Mouse (Mus musculus) hindbrain, embryonic 13.5 days (tissue): Measurements from ENCODE around the gene Rbm45. TPM values are rescaled to one million over a fixed set of nuclear protein-coding genes. Genes with fewer than 3 reads are reported as not detected.
A peak's percentile ranks its signal among the peaks of the same experiment; 100 is the strongest.

Experiments used
- ATAC-seq: fragments of 200-750 bp; cut with Nextera tagmentation; 2 replicates; pipeline ENCODE4 v1.8.0; 2017; ENCODE audit warnings: moderate TSS enrichment; ENCODE audit not compliant: low FRiP score
- H3K27ac ChIP-seq: fragments of 300-500 bp; sonication (generic); 2 replicates; pipeline ENCODE4 v1.5.1; 2015; ENCODE audit warnings: inconsistent platforms, mild to moderate bottlenecking, moderate library complexity
- H3K27me3 ChIP-seq: fragments of 300-500 bp; sonication (generic); 2 replicates; pipeline ENCODE4 v1.6.1; 2015; ENCODE audit warnings: mild to moderate bottlenecking, inconsistent platforms
- H3K36me3 ChIP-seq: fragments of 300-500 bp; sonication (generic); 2 replicates; pipeline ENCODE4 v1.6.1; 2015; ENCODE audit warnings: mild to moderate bottlenecking, inconsistent platforms
- H3K4me1 ChIP-seq: fragments of 300-500 bp; sonication (generic); replicated peaks from 2 replicates; pipeline ENCODE4 v1.6.1; 2015; ENCODE audit warnings: inconsistent platforms
- H3K4me2 ChIP-seq: fragments of 300-500 bp; sonication (generic); 2 replicates; pipeline ENCODE4 v1.6.1; 2015; ENCODE audit warnings: inconsistent platforms, mild to moderate bottlenecking, moderate library complexity
- H3K4me3 ChIP-seq: fragments of 300-500 bp; sonication (generic); 2 replicates; pipeline ENCODE4 v1.5.1; 2015; ENCODE audit warnings: mild to moderate bottlenecking, inconsistent platforms
- H3K9ac ChIP-seq: fragments of 300-500 bp; sonication (generic); 2 replicates; pipeline ENCODE4 v1.6.1; 2015; ENCODE audit warnings: mild to moderate bottlenecking, inconsistent platforms
- H3K9me3 ChIP-seq: fragments of 300-500 bp; sonication (generic); 2 replicates; pipeline ENCODE4 v1.6.1; 2016; ENCODE audit warnings: inconsistent platforms
- WGBS: fragments of 180-500 bp; shearing (Covaris S2); methylation state at CpG from one replicate; pipeline ENCODE4 v1.1.7; 2015; 5-methylcytosine and 5-hydroxymethylcytosine counted together
- polyA plus RNA-seq: library from polyadenylated mRNA; unstranded; fragments of >200 nt; fragmentation: Nextera tagmentation; extraction: Ambion mirVana; gene quantifications from 2 replicates; pipeline ENCODE4 v1.2.1, GENCODE M21; 2015

Gene Rbm45
- polyA plus RNA-seq, 1 experiment from 2014 or later = 25.6 TPM

DNA sequence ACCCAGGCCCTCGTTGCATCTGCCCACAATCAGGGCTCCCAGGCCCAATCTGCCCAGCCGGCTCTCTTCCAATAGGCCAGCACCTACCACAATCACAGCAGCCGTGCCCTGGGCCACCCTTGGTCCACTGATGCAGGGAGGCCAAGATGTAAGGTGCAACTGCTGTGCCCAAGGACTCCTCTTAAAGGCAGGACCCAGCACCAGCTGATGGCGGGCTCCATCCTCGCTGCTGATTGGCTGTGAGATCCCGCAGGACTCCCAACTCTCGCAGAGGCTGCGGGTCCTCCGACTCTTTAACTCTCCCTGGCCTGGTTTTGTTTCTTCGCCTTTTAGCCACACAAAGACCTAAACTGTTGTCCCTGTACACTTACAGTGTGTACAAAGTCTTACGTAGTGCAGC, 9.6 kb upstream of the Rbm45 start, which contains the start of gene Cyct:
Gene Cyct, minus strand, starts transcription at position 225 of the 400 bp plus-strand sequence.
- ATAC-seq = no peak
- Histone ChIP-seq H3K36me3 (no peaks in the 10 kb centered on the region), H3K4me3 (no peak within 1 kb of the TSS), H3K9me3 (no peaks in the 10 kb centered on the region; the same call in 1 of the 2 replicates), H3K4me2 (no peak within 1 kb of the TSS), H3K9ac (no peak within 1 kb of the TSS), H3K4me1 (no peaks in the 10 kb centered on the region), H3K27ac (no peak within 1 kb of the TSS), H3K27me3 (no peaks in the 10 kb centered on the region)
- WGBS = 88% methylated on average over 11 of the region's 11 CpGs

DNA sequence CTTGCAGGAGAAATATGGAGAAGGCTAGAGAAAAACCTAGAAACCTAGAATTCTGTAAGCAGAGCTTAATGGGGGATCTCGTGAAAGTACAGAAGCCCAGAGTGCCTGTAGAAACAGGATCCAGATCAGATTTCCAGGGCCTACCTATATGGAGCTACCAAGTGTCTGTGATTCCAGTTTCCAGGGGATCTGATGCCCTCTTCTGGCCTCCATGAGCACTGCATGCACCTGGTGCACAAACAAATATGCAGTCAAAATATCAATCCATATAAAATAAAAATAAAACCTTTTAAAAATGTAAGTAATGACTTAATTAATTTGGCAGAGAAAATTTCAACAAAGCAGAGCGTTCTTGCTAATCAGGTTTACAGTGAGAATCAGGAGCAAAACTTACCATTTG, 7.7 kb upstream of the Rbm45 start:
- H3K27me3 ChIP-seq = no peaks in the 10 kb centered on the region
- 63% methylated on average over 2 of the region's 2 CpGs for WGBS
- no peak overlapping the region for H3K9ac ChIP-seq
- H3K9me3 ChIP-seq = no peaks in the 10 kb centered on the region; the same call in 1 of the 2 replicates
- no peak overlapping the region for H3K4me2 ChIP-seq
- no peak overlapping the region for H3K27ac ChIP-seq
- no peak overlapping the region for H3K4me3 ChIP-seq
- no peaks in the 10 kb centered on the region for H3K36me3 ChIP-seq
- ATAC-seq = no peak
- no peaks in the 10 kb centered on the region for H3K4me1 ChIP-seq

DNA sequence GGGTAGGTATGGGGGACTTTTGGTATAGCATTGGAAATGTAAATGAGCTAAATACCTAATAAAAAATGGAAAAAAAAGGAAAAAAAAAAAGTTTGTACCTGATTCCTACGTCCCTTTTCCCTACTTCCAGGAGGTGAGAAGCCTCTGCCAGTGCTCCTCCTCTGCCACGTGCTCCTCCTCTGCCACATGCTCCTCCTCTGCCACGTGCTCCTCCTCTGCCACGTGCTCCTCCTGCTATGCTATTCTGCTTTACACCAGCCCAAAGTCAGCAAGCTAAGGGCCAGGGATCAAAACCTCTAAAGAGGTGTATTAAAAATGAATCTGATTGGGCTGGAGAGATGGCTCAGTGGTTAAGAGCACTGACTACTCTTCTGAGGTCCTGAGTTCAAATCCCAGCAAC, 4.0 kb upstream of the Rbm45 start:
- no peak overlapping the region for H3K9ac ChIP-seq
- peaks cover 9% of the 10 kb centered on the region for H3K4me1 ChIP-seq
- no peaks in the 10 kb centered on the region for H3K36me3 ChIP-seq
- no peak for ATAC-seq
- no peak overlapping the region for H3K4me3 ChIP-seq
- no peaks in the 10 kb centered on the region; the same call in 1 of the 2 replicates for H3K9me3 ChIP-seq
- WGBS = 74% methylated on average over 4 of the region's 4 CpGs
- no peak overlapping the region for H3K4me2 ChIP-seq
- H3K27ac ChIP-seq = no peak overlapping the region
- no peaks in the 10 kb centered on the region for H3K27me3 ChIP-seq

DNA sequence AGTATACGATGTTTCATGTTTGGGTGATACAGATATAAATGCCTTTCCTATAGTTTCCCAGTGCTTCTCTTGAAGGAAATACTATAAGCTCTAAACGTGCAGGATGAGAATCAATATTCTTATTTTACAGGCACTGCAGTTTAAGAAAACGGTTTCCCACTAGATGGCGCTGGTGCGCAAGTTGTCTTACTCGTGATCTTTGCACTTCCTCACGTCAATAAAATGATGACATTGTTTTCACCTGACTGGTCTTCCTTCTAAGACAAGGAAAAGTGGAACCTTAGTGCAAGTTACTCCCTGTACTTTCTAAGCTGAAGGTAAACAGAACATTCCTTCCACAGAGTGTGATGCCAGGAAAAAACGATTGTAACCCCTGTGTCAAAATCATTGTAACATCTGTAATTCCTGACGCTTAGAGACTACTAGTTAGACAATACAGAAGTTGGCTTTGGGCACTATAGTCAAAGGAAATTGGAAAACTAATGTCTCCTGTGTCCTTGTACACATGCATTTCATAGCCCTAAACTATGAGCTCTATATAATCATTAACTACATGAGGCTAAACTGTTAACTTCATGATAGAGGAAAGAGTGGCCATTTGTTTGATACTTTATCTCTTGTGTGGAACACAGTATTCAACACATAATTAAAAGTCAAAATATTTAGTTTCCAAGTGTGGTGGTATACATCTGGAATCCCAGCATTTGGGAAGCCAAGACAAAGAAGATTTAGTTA, 2.4 kb upstream of the Rbm45 start:
- Histone ChIP-seq H3K9ac (no peak overlapping the region), H3K4me2 (no peak overlapping the region), H3K27me3 (no peaks in the 10 kb centered on the region), H3K36me3 (peaks cover 5% of the 10 kb centered on the region), H3K27ac (no peak overlapping the region), H3K4me3 (no peak overlapping the region), H3K4me1 (peaks cover 18% of the 10 kb centered on the region), H3K9me3 (no peaks in the 10 kb centered on the region; the same call in 1 of the 2 replicates)
- WGBS = 16% methylated on average over 9 of the region's 9 CpGs
- no peak for ATAC-seq

DNA sequence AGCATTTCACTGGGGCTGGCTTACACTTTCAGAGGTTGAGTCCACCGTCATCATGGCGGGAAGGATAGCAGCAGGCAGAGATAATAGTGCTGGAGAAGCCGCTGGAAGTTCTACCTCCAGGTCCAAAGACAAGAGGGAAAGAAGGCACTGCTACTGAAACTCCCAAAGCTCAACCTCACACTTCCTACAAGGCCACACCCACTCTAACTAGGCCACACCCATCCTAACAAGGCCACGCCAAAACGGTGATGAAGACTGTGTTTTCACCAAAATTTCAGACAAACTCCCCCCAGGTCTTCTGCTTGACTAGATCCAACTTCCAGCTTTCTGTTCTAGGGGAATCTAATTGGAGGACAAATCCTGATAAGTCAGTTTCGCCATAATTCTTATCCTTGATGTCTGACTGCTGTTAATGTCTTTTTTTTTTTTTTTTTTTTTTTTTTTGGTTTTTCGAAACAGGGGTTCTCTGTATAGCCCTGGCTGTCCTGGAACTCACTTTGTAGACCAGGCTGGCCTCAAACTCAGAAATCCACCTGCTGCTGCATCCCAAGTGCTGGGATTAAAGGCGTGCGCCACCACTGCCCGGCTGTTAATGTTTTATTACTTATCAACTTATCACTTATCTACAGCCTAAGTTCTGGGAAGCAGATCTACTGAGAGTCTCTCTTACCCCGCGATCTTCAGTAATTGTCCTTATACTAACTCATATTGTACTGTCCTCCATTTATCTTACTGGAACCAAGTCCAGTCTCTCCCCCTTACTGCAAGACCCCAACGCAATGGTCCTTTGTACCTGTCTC, 723 bp upstream of the Rbm45 start:
- Histone ChIP-seq H3K4me2 (no peak overlapping the region), H3K9ac (no peak overlapping the region), H3K4me1 (peaks cover 18% of the 10 kb centered on the region), H3K27ac (no peak overlapping the region), H3K4me3 (no peak overlapping the region), H3K27me3 (no peaks in the 10 kb centered on the region), H3K36me3 (peaks cover 19% of the 10 kb centered on the region), H3K9me3 (no peaks in the 10 kb centered on the region)
- WGBS = 79% methylated on average over 13 of the region's 13 CpGs
- ATAC-seq = no peak

DNA sequence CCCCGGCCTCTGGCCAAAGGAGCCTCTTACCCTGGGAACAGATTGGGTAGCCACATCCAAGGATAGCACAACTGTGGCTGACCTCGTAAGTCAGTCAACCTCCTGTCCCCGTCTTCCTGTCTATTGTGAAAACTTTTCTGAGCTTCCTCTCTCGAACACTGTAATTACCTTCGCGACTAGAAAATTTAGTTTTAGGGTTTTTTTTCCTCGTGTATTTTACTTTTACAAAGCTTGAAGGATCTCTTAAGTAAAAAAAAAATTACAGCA, 805 bp downstream of the Rbm45 start:
- H3K27ac ChIP-seq = peak overlapping the region; percentile 83; the same call in 1 of the 2 replicates
- ATAC-seq = no peak

DNA sequence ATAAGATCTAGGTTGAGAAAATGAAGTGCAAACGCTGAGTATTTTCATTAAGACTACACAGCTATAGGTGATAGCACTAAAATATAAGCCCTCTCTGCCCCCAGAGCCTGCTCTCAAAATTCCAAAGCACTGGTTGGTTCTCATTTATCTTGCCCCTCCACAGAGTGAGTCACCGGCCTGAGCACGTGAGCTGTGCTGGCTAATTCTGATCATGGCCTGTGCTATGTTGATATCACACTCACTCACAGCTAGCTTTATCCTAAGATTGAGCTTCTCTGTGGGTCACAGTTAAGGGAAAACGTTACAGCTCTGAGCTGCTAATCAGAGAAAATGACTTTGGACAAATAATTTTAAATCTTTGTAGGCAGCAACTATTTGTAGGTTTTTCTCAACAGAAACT, 2.5 kb downstream of the Rbm45 start:
- H3K4me2 ChIP-seq = no peak overlapping the region
- no peak for ATAC-seq
- H3K4me1 ChIP-seq = peaks cover 18% of the 10 kb centered on the region
- H3K4me3 ChIP-seq = no peak overlapping the region
- no peak overlapping the region for H3K9ac ChIP-seq
- H3K27ac ChIP-seq = no peak overlapping the region
- no peaks in the 10 kb centered on the region for H3K9me3 ChIP-seq
- H3K27me3 ChIP-seq = no peaks in the 10 kb centered on the region
- H3K36me3 ChIP-seq = peaks cover 46% of the 10 kb centered on the region
- 91% methylated on average over 4 of the region's 4 CpGs for WGBS

More for the DNA sequence above, 805 bp downstream of the Rbm45 start:
- peaks cover 18% of the 10 kb centered on the region for H3K4me1 ChIP-seq
- no peaks in the 10 kb centered on the region for H3K9me3 ChIP-seq
- peak overlapping the region; percentile 94 for H3K9ac ChIP-seq
- 5% methylated on average over 7 of the region's 7 CpGs for WGBS
- H3K27me3 ChIP-seq = no peaks in the 10 kb centered on the region
- H3K4me3 ChIP-seq = peak overlapping the region; percentile 98
- H3K4me2 ChIP-seq = peak overlapping the region; percentile 98
- H3K36me3 ChIP-seq = peaks cover 35% of the 10 kb centered on the region

DNA sequence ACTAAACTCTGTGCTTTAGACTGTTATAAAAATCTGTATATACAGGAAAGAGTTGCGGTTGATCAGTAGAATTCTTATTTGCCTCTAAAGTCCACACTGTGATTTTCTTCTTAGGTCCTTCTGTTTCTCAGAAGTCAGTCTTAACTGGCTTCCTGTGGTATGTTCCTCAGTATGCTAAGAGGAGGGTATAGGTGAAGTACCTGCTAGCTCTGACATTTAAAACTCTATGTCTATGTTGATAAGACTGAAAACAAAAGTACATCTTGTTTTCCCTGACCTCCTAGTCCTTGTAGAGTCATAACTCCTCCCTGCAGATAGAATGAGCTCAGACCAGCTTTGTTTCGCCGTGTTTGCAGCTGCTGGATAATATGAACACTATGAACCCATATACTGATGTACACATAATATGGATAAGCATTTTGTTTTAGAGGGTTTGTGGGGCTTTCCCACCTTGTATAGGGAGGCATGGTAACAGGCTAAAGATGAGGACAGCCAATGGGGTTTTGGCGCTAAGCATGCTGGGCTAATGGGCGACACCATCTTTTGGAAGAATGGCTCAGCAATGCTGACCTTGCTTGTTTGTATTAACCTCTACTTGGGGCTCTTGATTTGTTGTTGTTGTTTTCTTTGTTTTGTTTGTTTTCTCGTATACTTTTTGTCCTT, 4.9 kb downstream of the Rbm45 start:
- Histone ChIP-seq H3K27me3 (no peaks in the 10 kb centered on the region), H3K4me3 (no peak overlapping the region), H3K36me3 (peaks cover 66% of the 10 kb centered on the region), H3K4me1 (peaks cover 14% of the 10 kb centered on the region), H3K4me2 (no peak overlapping the region), H3K9ac (no peak overlapping the region), H3K27ac (no peak overlapping the region), H3K9me3 (no peaks in the 10 kb centered on the region)
- ATAC-seq = no peak
- 95% methylated on average over 6 of the region's 6 CpGs for WGBS

DNA sequence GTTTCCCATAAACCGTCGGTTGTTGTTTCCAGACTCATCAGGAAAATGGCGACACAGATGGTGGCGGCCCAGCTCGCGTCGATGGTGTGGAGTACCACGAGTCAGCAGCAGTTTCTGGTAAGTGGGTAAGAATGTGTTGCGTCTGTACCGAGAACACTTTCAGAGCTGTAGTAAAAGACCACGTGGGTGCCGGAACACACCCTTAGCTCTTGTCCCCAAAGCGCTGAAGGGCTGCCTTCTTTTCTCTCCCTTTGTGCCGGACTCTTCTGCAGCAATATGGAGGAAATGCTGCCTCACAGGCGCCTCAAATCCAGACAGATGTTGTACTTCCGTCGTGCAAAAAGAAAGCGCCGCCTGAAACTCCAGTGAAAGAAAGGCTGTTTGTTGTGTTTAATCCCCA, 8.9 kb downstream of the Rbm45 start:
- Histone ChIP-seq H3K36me3 (peaks cover 84% of the 10 kb centered on the region), H3K9me3 (no peaks in the 10 kb centered on the region), H3K27ac (no peak overlapping the region), H3K9ac (no peak overlapping the region), H3K4me2 (no peak overlapping the region), H3K4me3 (no peak overlapping the region), H3K4me1 (no peaks in the 10 kb centered on the region), H3K27me3 (no peaks in the 10 kb centered on the region)
- ATAC-seq = no peak
- WGBS = 96% methylated on average over 19 of the region's 19 CpGs

DNA sequence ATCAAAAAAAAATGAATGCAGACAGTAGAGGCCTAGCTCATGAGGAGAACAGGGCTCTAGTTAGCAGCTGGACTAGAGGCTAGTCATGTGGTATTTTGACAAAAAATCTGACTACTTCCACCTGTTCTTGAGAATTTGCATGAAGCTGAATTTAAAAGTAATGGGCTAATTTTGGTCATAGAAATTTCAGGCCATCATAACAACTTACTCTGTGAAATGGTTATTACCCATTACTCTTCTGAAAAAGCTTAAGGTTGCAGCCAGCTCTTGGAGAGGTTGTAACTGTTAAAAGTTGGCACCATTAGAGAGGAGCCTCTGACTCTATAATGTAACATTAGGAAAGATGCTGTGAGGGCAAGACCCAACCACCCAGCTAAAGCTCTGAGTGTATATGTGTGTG, 16.7 kb downstream of the Rbm45 start:
- H3K4me1 ChIP-seq = no peaks in the 10 kb centered on the region
- no peaks in the 10 kb centered on the region for H3K27me3 ChIP-seq
- no peak overlapping the region for H3K4me2 ChIP-seq
- ATAC-seq = no peak
- H3K9ac ChIP-seq = no peak overlapping the region
- no peak overlapping the region for H3K4me3 ChIP-seq
- H3K9me3 ChIP-seq = no peaks in the 10 kb centered on the region
- H3K27ac ChIP-seq = no peak overlapping the region
- H3K36me3 ChIP-seq = peaks cover 40% of the 10 kb centered on the region

DNA sequence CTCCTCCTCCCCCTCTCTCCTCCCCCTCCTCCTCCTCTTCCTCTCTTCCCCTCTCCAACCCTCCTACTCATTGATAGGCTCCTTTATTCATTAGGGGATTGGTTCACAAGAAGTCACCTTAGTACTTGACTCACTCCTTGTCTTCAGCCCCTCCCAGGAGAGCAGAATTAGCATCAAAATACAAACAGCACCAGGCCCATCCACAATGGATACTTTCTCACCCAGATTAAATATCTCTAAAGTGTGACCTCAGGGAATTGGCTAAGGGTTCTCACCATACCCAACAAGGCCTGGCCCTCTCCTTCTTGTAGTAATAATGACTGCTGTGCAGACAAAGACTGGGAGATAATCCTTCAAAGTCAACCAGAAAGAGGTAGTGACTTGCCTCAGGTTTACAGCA, 30.4 kb downstream of the Rbm45 start:
- no peak for ATAC-seq
- Histone ChIP-seq H3K9ac (no peak overlapping the region), H3K4me3 (no peak overlapping the region), H3K27me3 (peaks cover 12% of the 10 kb centered on the region; the same call in 1 of the 2 replicates), H3K4me2 (no peak overlapping the region), H3K36me3 (no peaks in the 10 kb centered on the region), H3K9me3 (no peaks in the 10 kb centered on the region), H3K27ac (no peak overlapping the region), H3K4me1 (peaks cover 1% of the 10 kb centered on the region)

DNA sequence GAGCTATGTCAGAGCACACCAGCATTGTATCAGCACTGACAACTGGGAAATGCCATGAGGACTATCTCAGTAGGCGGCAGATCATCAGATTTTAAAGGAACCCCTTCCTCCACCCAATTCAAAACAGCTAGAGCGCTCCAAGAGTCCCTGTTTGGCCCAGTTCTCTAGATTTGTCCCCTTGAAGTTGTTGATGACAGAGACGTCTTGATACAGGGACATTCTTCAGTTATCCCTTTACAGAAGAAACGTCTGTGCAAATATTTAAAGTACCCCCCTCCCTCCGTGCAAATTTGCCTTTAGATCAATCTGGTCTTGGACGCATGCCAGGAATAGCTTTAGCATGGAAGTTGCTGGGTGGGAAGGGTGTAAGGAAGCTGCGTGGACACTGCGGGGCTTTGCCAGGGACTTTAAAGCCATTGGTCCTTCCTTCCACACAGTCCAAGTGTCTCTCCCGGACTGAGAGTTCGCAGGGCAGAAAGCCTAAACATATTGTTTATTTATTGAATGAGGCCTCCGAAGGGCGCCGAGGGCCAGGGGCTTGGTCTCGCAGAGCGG, 35.9 kb downstream of the Rbm45 start:
- Histone ChIP-seq H3K9me3 (no peaks in the 10 kb centered on the region), H3K4me2 (peak overlapping the region; percentile 79), H3K4me1 (peaks cover 11% of the 10 kb centered on the region), H3K9ac (peak overlapping the region; percentile 95), H3K27ac (peak overlapping the region; percentile 94), H3K36me3 (no peaks in the 10 kb centered on the region), H3K4me3 (peak overlapping the region; percentile 89), H3K27me3 (peaks cover 12% of the 10 kb centered on the region; the same call in 1 of the 2 replicates)
- WGBS = 1% methylated on average over 15 of the region's 15 CpGs
- ATAC-seq = peak; percentile 71
